Mouse (Mus musculus) right cerebral cortex, adult 18-20 months (tissue): ENCODE results near the gene Zfp385a.

Experiments
- DNase-seq: peaks from one replicate; pipeline ENCODE4 v3.0.0; 2022; ENCODE audit warnings: mixed read lengths

Zfp385a gene

GRCm38 (mm10) chr15:103339961-103340337, at the start of gene Zfp385a:
Gene Zfp385a (minus strand): TSS chr15:103340093.
- peak; percentile 88 for DNase-seq

GRCm38 (mm10) chr15:103388556-103389145, 48.8 kb upstream of the Zfp385a start:
- DNase-seq: no peak

- DNase-seq: no peak
Observed at GRCm38 (mm10) chr15:103383771-103384488, 44.0 kb upstream of the Zfp385a start.

- no peak for DNase-seq
Observed at GRCm38 (mm10) chr15:103382795-103383406, 43.0 kb upstream of the Zfp385a start.

GRCm38 (mm10) chr15:103382075-103382474, 42.2 kb upstream of the Zfp385a start:
- no peak for DNase-seq

- DNase-seq: no peak
Observed at GRCm38 (mm10) chr15:103378665-103379356, 38.9 kb upstream of the Zfp385a start.

GRCm38 (mm10) chr15:103377752-103378664, 38.1 kb upstream of the Zfp385a start:
- DNase-seq: no peak

- DNase-seq: no peak
Observed at GRCm38 (mm10) chr15:103376837-103377269, 37.0 kb upstream of the Zfp385a start.

- DNase-seq: no peak
Observed at GRCm38 (mm10) chr15:103375112-103375800, 35.4 kb upstream of the Zfp385a start.

GRCm38 (mm10) chr15:103372461-103372860, 32.6 kb upstream of the Zfp385a start:
- DNase-seq: no peak

GRCm38 (mm10) chr15:103371741-103372140, 31.8 kb upstream of the Zfp385a start:
- no peak for DNase-seq

GRCm38 (mm10) chr15:103371208-103371607, 31.3 kb upstream of the Zfp385a start:
- no peak for DNase-seq

GRCm38 (mm10) chr15:103370462-103370861, 30.6 kb upstream of the Zfp385a start:
- no peak for DNase-seq

- peak; percentile 49 for DNase-seq
Observed at GRCm38 (mm10) chr15:103369123-103369522, 29.2 kb upstream of the Zfp385a start.

- no peak for DNase-seq
Observed at GRCm38 (mm10) chr15:103368179-103368940, 28.5 kb upstream of the Zfp385a start.

- DNase-seq: no peak
Observed at GRCm38 (mm10) chr15:103366376-103367149, 26.7 kb upstream of the Zfp385a start, which contains the start of gene Itga5. Gene Itga5 (minus strand): TSS chr15:103366763.

- DNase-seq: no peak
Observed at GRCm38 (mm10) chr15:103365471-103366375, 25.8 kb upstream of the Zfp385a start.

- no peak for DNase-seq
Observed at GRCm38 (mm10) chr15:103364761-103365160, 24.9 kb upstream of the Zfp385a start.

GRCm38 (mm10) chr15:103363809-103364208, 23.9 kb upstream of the Zfp385a start:
- DNase-seq: no peak
